Mouse (Mus musculus) hindbrain, embryonic 13.5 days (tissue): ENCODE data around the gene Rora. TPM values are rescaled to one million over a fixed set of nuclear protein-coding genes. Genes with fewer than 3 reads are reported as not detected.

Source experiments
- ATAC-seq: fragments of 200-750 bp; cut with Nextera tagmentation; 2 replicates; pipeline ENCODE4 v1.8.0; 2017; ENCODE audit warnings: moderate TSS enrichment; ENCODE audit not compliant: low FRiP score
- H3K27ac ChIP-seq: fragments of 300-500 bp; sonication (generic); 2 replicates; pipeline ENCODE4 v1.5.1; 2015; ENCODE audit warnings: inconsistent platforms, mild to moderate bottlenecking, moderate library complexity
- H3K27me3 ChIP-seq: fragments of 300-500 bp; sonication (generic); 2 replicates; pipeline ENCODE4 v1.6.1; 2015; ENCODE audit warnings: mild to moderate bottlenecking, inconsistent platforms
- H3K36me3 ChIP-seq: fragments of 300-500 bp; sonication (generic); 2 replicates; pipeline ENCODE4 v1.6.1; 2015; ENCODE audit warnings: mild to moderate bottlenecking, inconsistent platforms
- H3K4me1 ChIP-seq: fragments of 300-500 bp; sonication (generic); replicated peaks from 2 replicates; pipeline ENCODE4 v1.6.1; 2015; ENCODE audit warnings: inconsistent platforms
- H3K4me2 ChIP-seq: fragments of 300-500 bp; sonication (generic); 2 replicates; pipeline ENCODE4 v1.6.1; 2015; ENCODE audit warnings: inconsistent platforms, mild to moderate bottlenecking, moderate library complexity
- H3K4me3 ChIP-seq: fragments of 300-500 bp; sonication (generic); 2 replicates; pipeline ENCODE4 v1.5.1; 2015; ENCODE audit warnings: mild to moderate bottlenecking, inconsistent platforms
- H3K9ac ChIP-seq: fragments of 300-500 bp; sonication (generic); 2 replicates; pipeline ENCODE4 v1.6.1; 2015; ENCODE audit warnings: mild to moderate bottlenecking, inconsistent platforms
- H3K9me3 ChIP-seq: fragments of 300-500 bp; sonication (generic); 2 replicates; pipeline ENCODE4 v1.6.1; 2016; ENCODE audit warnings: inconsistent platforms
- WGBS: fragments of 180-500 bp; shearing (Covaris S2); methylation state at CpG from one replicate; pipeline ENCODE4 v1.1.7; 2015; 5-methylcytosine and 5-hydroxymethylcytosine counted together
- polyA plus RNA-seq: library from polyadenylated mRNA; unstranded; fragments of >200 nt; fragmentation: Nextera tagmentation; extraction: Ambion mirVana; gene quantifications from 2 replicates; pipeline ENCODE4 v1.2.1, GENCODE M21; 2015

Gene Rora
- polyA plus RNA-seq, 1 experiment from 2014 or later: 25.0 TPM

- Histone ChIP-seq H3K9ac (no peak overlapping the region), H3K9me3 (no peaks in the 10 kb centered on the region), H3K27ac (no peak overlapping the region), H3K36me3 (no peaks in the 10 kb centered on the region), H3K4me1 (peaks cover 6% of the 10 kb centered on the region), H3K4me3 (no peak overlapping the region), H3K4me2 (no peak overlapping the region), H3K27me3 (0 out of 2 replicates have a peak, but pooled peaks cover 3% of the 10 kb centered on the region)
- WGBS: 70% methylated on average over 4 of the region's 4 CpGs
- no peak for ATAC-seq
Observed at GRCm38 (mm10) chr9:68976851-68977250, 323.3 kb downstream of the Rora start.

DNA sequence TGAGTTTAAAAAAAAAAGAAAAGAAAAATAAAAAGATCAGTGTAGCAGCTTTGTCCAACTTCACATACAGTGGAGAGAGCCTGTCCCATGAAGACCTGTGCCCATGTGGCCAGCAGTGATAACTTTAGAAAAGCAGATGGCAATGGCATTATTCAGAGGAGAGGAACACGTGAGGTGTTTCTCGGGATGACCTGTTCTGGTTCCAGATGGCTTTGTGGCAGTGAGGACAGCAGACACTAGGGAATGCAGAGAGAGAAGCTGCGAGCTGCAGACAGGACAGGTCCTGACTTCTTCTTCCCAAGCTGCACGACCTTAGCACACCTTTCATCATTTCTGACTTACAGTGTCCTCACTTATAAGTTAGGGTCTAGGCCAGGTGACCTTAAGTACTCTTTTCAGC, 325.1 kb downstream of the Rora start:
- H3K36me3 ChIP-seq: no peaks in the 10 kb centered on the region
- no peak overlapping the region for H3K4me2 ChIP-seq
- no peak overlapping the region for H3K9ac ChIP-seq
- no peak for ATAC-seq
- H3K27ac ChIP-seq: no peak overlapping the region
- H3K9me3 ChIP-seq: no peaks in the 10 kb centered on the region
- 77% methylated on average over 4 of the region's 4 CpGs for WGBS
- 0 out of 2 replicates have a peak, but pooled peaks cover 4% of the 10 kb centered on the region for H3K27me3 ChIP-seq
- H3K4me1 ChIP-seq: peaks cover 6% of the 10 kb centered on the region
- no peak overlapping the region for H3K4me3 ChIP-seq

- no peaks in the 10 kb centered on the region for H3K36me3 ChIP-seq
- no peak overlapping the region for H3K4me3 ChIP-seq
- no peak overlapping the region for H3K9ac ChIP-seq
- peaks cover 6% of the 10 kb centered on the region for H3K4me1 ChIP-seq
- peaks cover 8% of the 10 kb centered on the region; the same call in 1 of the 2 replicates for H3K27me3 ChIP-seq
- no peak overlapping the region for H3K4me2 ChIP-seq
- 85% methylated on average over 4 of the region's 4 CpGs for WGBS
- H3K27ac ChIP-seq: no peak overlapping the region
- H3K9me3 ChIP-seq: no peaks in the 10 kb centered on the region
- no peak for ATAC-seq
Observed at GRCm38 (mm10) chr9:68980041-68980440, 326.5 kb downstream of the Rora start.

GRCm38 (mm10) chr9:68985046-68985445, 331.5 kb downstream of the Rora start:
- 86% methylated on average over 6 of the region's 6 CpGs for WGBS
- Histone ChIP-seq H3K27ac (no peak overlapping the region), H3K4me2 (no peak overlapping the region), H3K36me3 (no peaks in the 10 kb centered on the region), H3K27me3 (peaks cover 18% of the 10 kb centered on the region; the same call in 1 of the 2 replicates), H3K9ac (no peak overlapping the region), H3K9me3 (no peaks in the 10 kb centered on the region), H3K4me3 (no peak overlapping the region), H3K4me1 (peaks cover 9% of the 10 kb centered on the region; the same call in 1 of the 2 replicates)
- ATAC-seq: no peak

- Histone ChIP-seq H3K4me1 (peaks cover 9% of the 10 kb centered on the region; the same call in 1 of the 2 replicates), H3K4me3 (no peak overlapping the region), H3K4me2 (no peak overlapping the region), H3K9ac (no peak overlapping the region), H3K36me3 (no peaks in the 10 kb centered on the region), H3K9me3 (no peaks in the 10 kb centered on the region), H3K27ac (no peak overlapping the region), H3K27me3 (peaks cover 18% of the 10 kb centered on the region; the same call in 1 of the 2 replicates)
- 22% methylated on average over 3 of the region's 3 CpGs for WGBS
- no peak for ATAC-seq
Observed at GRCm38 (mm10) chr9:68985796-68986195, 332.2 kb downstream of the Rora start.

DNA sequence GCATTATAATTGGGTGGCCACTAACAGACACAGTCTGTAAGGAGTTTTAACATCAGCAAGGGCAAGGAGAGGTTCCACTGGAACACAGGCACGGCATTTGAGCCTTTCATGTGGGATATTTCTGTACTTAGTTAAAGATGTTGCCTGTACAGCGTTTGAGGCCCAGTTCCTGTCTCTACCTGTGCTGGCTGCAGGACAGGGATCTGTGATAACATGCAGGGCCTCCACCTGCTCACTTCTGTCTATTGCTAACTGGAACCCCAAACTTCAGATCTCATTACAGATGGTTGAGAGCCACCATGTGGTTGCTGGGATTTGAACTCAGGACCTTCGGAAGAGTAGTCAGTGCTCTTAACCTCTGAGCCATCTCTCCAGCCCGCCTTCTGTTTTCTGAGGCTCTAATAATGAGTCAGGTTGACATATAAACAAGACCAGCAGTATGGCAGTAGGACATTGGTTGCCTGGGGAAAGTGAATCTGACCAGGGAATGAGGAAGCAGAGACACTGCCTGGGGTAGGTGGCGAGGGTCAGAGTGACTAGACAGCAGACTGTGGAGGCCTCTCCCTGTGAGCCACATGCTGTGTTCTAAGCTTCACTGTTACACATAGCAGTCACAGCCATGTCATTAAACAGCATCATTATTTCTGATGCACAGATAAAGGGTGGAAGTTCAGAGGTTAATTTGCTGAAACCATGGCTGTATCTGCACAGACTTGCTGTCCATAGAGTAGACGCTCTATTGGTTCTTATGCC, 333.9 kb downstream of the Rora start:
- Histone ChIP-seq H3K9me3 (no peaks in the 10 kb centered on the region), H3K4me3 (no peak overlapping the region), H3K9ac (no peak overlapping the region), H3K27me3 (peaks cover 14% of the 10 kb centered on the region; the same call in 1 of the 2 replicates), H3K4me1 (peaks cover 12% of the 10 kb centered on the region; the same call in 1 of the 2 replicates), H3K4me2 (no peak overlapping the region), H3K36me3 (no peaks in the 10 kb centered on the region), H3K27ac (no peak overlapping the region)
- no peak for ATAC-seq
- WGBS: 80% methylated on average over 6 of the region's 6 CpGs

DNA sequence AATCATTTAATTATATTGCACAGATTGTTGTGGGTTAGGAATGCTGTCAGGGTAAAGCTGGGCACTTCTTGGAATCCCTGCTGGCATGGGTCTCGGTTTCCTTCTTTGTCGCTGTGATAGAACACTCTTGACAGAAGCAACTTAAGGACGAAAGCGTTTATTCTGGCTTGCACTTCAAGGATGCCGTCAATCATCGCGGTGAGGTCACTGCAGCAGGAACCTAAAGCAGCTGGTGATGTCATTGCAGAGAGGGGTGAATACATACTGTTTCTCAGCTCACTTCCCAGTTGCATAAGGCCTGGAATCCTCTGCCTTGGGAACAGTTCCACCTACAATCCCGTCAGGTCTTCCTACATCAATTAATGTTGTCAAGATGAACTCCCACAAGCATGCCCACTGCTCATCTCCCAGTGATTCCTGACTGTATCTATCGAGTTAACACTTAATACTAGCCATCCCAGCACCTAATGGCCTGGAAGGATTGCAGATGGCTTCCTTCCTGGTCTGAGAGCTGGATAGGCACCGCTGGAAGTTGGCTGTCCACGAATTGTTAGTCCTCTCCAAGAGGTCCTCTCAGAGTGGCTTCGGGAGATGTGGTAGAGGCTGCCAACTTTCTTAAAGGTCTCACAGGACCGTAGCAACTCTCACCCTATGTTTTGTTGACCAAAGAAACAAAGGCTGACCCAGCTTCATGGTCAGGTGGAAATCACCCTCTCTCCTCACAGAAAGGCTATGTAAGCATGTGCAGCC, 334.8 kb downstream of the Rora start:
- Histone ChIP-seq H3K9ac (no peak overlapping the region), H3K4me2 (no peak overlapping the region), H3K4me1 (peaks cover 12% of the 10 kb centered on the region; the same call in 1 of the 2 replicates), H3K27ac (no peak overlapping the region), H3K36me3 (no peaks in the 10 kb centered on the region), H3K9me3 (no peaks in the 10 kb centered on the region), H3K27me3 (peaks cover 14% of the 10 kb centered on the region; the same call in 1 of the 2 replicates), H3K4me3 (no peak overlapping the region)
- no peak for ATAC-seq
- WGBS: 83% methylated on average over 13 of the region's 13 CpGs

- H3K9me3 ChIP-seq: no peaks in the 10 kb centered on the region
- ATAC-seq: no peak
- 0 out of 2 replicates have a peak, but pooled peaks cover 10% of the 10 kb centered on the region for H3K27me3 ChIP-seq
- H3K9ac ChIP-seq: no peak overlapping the region
- no peak overlapping the region for H3K4me3 ChIP-seq
- no peak overlapping the region for H3K4me2 ChIP-seq
- H3K27ac ChIP-seq: no peak overlapping the region
- WGBS: 63% methylated on average over 7 of the region's 7 CpGs
- peaks cover 12% of the 10 kb centered on the region; the same call in 1 of the 2 replicates for H3K4me1 ChIP-seq
- no peaks in the 10 kb centered on the region for H3K36me3 ChIP-seq
Observed at GRCm38 (mm10) chr9:68989885-68990449, 336.4 kb downstream of the Rora start.

- Histone ChIP-seq H3K27me3 (no peaks in the 10 kb centered on the region), H3K4me3 (no peak overlapping the region), H3K9me3 (no peaks in the 10 kb centered on the region), H3K4me1 (0 out of 2 replicates have a peak, but pooled peaks cover 8% of the 10 kb centered on the region), H3K9ac (no peak overlapping the region), H3K27ac (no peak overlapping the region), H3K36me3 (no peaks in the 10 kb centered on the region), H3K4me2 (no peak overlapping the region)
- no peak for ATAC-seq
- 74% methylated on average over 2 of the region's 2 CpGs for WGBS
Observed at GRCm38 (mm10) chr9:68993881-68994280, 340.3 kb downstream of the Rora start.

GRCm38 (mm10) chr9:68998961-68999360, 345.4 kb downstream of the Rora start:
- no peak for ATAC-seq
- WGBS: 81% methylated on average over 9 of the region's 9 CpGs
- H3K27ac ChIP-seq: no peak overlapping the region

GRCm38 (mm10) chr9:69004514-69004913, 350.9 kb downstream of the Rora start:
- Histone ChIP-seq H3K4me1 (no peaks in the 10 kb centered on the region), H3K27ac (no peak overlapping the region)

More at GRCm38 (mm10) chr9:68998961-68999360, 345.4 kb downstream of the Rora start:
- H3K4me1 ChIP-seq: 0 out of 2 replicates have a peak, but pooled peaks cover 2% of the 10 kb centered on the region
- H3K4me2 ChIP-seq: no peak overlapping the region
- H3K9me3 ChIP-seq: no peaks in the 10 kb centered on the region
- no peak overlapping the region for H3K4me3 ChIP-seq
- H3K27me3 ChIP-seq: no peaks in the 10 kb centered on the region
- H3K9ac ChIP-seq: no peak overlapping the region
- H3K36me3 ChIP-seq: no peaks in the 10 kb centered on the region

GRCm38 (mm10) chr9:69006666-69007065, 353.1 kb downstream of the Rora start:
- H3K27me3 ChIP-seq: no peaks in the 10 kb centered on the region
- H3K9me3 ChIP-seq: no peaks in the 10 kb centered on the region
- ATAC-seq: no peak
- H3K4me3 ChIP-seq: no peak overlapping the region
- 79% methylated on average over 3 of the region's 3 CpGs for WGBS
- no peak overlapping the region for H3K4me2 ChIP-seq
- no peak overlapping the region for H3K27ac ChIP-seq
- H3K36me3 ChIP-seq: no peaks in the 10 kb centered on the region
- H3K9ac ChIP-seq: no peak overlapping the region
- no peaks in the 10 kb centered on the region for H3K4me1 ChIP-seq

More at GRCm38 (mm10) chr9:69004514-69004913, 350.9 kb downstream of the Rora start:
- no peak overlapping the region for H3K4me3 ChIP-seq
- no peaks in the 10 kb centered on the region for H3K36me3 ChIP-seq
- ATAC-seq: no peak
- no peak overlapping the region for H3K4me2 ChIP-seq
- H3K9ac ChIP-seq: no peak overlapping the region
- 80% methylated on average over 9 of the region's 9 CpGs for WGBS
- no peaks in the 10 kb centered on the region for H3K9me3 ChIP-seq
- H3K27me3 ChIP-seq: no peaks in the 10 kb centered on the region
